In genomic region chr10:99268421-99269300, GRCm38 (mm10) we compare ENCODE assay signal across 8 mouse cellular contexts. TPM values are rescaled to one million over a fixed set of nuclear protein-coding genes. Genes with fewer than 3 reads are reported as not detected.
A peak's percentile ranks its signal among the peaks of the same experiment; 100 is the strongest.
DNase-seq lines count a peak whose midpoint lies in the region; ATAC-seq and TF ChIP-seq lines count a peak whose summit lies in the region.

No protein-coding gene starts in this region.

- no peaks in the 10 kb centered on the region for H3K27me3 ChIP-seq in CH12.LX (replicated peaks)
- H3K27me3 ChIP-seq in hindbrain, embryonic 13.5 days, result peaks cover 37% of the 10 kb centered on the region
- no peaks in the 10 kb centered on the region for H3K27me3 ChIP-seq in limb, embryonic 11.5 days (ENCODE audit: control insufficient read depth, insufficient read depth, low read length)
- peaks cover 55% of the 10 kb centered on the region for H3K27me3 ChIP-seq in midbrain, embryonic 10.5 days (ENCODE audit: low read depth, poor library complexity, severe bottlenecking)

- dilution Hi-C loops in CH12.LX (cut with MboI; ENCODE audit: extremely low pct_ligation_motif_present, extremely low pct_unique_long_range_greater_than_20kb, low sequenced_read_pairs), result no loop called here

- peak overlapping the region; percentile 74 for H3K27ac ChIP-seq in CH12.LX (ENCODE audit: insufficient read depth, low read depth)
- H3K27ac ChIP-seq in hindbrain, embryonic 13.5 days, result peak overlapping the region; percentile 49
- peak overlapping the region; percentile 92 for H3K27ac ChIP-seq in limb, embryonic 11.5 days (replicated peaks; ENCODE audit: low read depth, low read length)
- peak overlapping the region; percentile 77 for H3K27ac ChIP-seq in midbrain, embryonic 10.5 days (replicated peaks)

- peak overlapping the region; percentile 56 for H3K9ac ChIP-seq in CH12.LX (ENCODE audit: insufficient read depth, low read depth)
- no peak overlapping the region; the same call in 1 of the 2 replicates for H3K9ac ChIP-seq in hindbrain, embryonic 13.5 days
- H3K9ac ChIP-seq in limb, embryonic 11.5 days (ENCODE audit: low read length), result peak overlapping the region; percentile 43

- no peak for TF ChIP-seq CTCF in CH12.LX (conservative IDR thresholded peaks at IDR 0.05 in 1 of 2, IDR thresholded peaks at IDR 0.05 in 1 of 2; ENCODE audit: low read depth in 2 of 2, low read length in 2 of 2)

- TF ChIP-seq EP300 in CH12.LX (IDR thresholded peaks at IDR 0.05; ENCODE audit: low read length), result peak; percentile 86

- in situ Hi-C loops in CH12.LX (cut with MboI; ENCODE audit: low pct_ligation_motif_present, low pct_unique_long_range_greater_than_20kb, low sequenced_read_pairs), result loop anchor here (10.0 kb wide), 1 partner anchor 64 kb away; no protein-coding TSS in a partner anchor

- peaks cover 10 to 43% of the 10 kb centered on the region in 2 experiments for H3K4me1 ChIP-seq in CH12.LX (ENCODE audit: control insufficient read depth in 1 of 2, insufficient read depth in 2 of 2)
- peaks cover 39% of the 10 kb centered on the region for H3K4me1 ChIP-seq in hindbrain, embryonic 13.5 days (replicated peaks)
- peaks cover 27% of the 10 kb centered on the region for H3K4me1 ChIP-seq in limb, embryonic 11.5 days (ENCODE audit: control insufficient read depth, insufficient read depth, low read length)
- H3K4me1 ChIP-seq in midbrain, embryonic 10.5 days, result peaks cover 67% of the 10 kb centered on the region

- WGBS in hindbrain, embryonic 13.5 days, result 25% methylated on average over 19 of the region's 19 CpGs
- 8% methylated on average over 19 of the region's 19 CpGs for WGBS in limb, embryonic 11.5 days
- 33% methylated on average over 19 of the region's 19 CpGs for WGBS in midbrain, embryonic 10.5 days

- H3K36me3 ChIP-seq in CH12.LX (replicated peaks in 1 of 2; ENCODE audit: control insufficient read depth in 1 of 2, insufficient read depth in 1 of 2, low read length in 1 of 2), result peaks cover 6 to 7% of the 10 kb centered on the region in 2 experiments
- peaks cover 5% of the 10 kb centered on the region for H3K36me3 ChIP-seq in hindbrain, embryonic 13.5 days
- no peaks in the 10 kb centered on the region for H3K36me3 ChIP-seq in limb, embryonic 11.5 days (ENCODE audit: control insufficient read depth, insufficient read depth, low read length)
- H3K36me3 ChIP-seq in midbrain, embryonic 10.5 days, result peaks cover 10% of the 10 kb centered on the region

- 0 out of 2 replicates have a peak, but pooled peaks have one; percentile 36 for ATAC-seq in hindbrain, embryonic 13.5 days (ENCODE audit: low FRiP score)
- ATAC-seq in limb, embryonic 11.5 days (ENCODE audit: insufficient number of reproducible peaks, low FRiP score, low TSS enrichment, low read depth), result peak; percentile 92

- peak; percentile 92 for DNase-seq in CH12.LX (ENCODE audit: extremely low read depth)
- peak; percentile 41 for DNase-seq in adrenal gland, postnatal 25 days
- DNase-seq in forelimb bud, embryonic 11.5 days (ENCODE audit: low read depth, low spot score), result peak; percentile 93
- DNase-seq in limb, embryonic 11.5 days (ENCODE audit: low spot score), result peak; percentile 87
- DNase-seq in midbrain, embryonic 10.5 days (ENCODE audit: low spot score), result peak; percentile 47
- peak; percentile 23 to 70 for DNase-seq in spleen, postnatal 10 days (ENCODE audit: low spot score in 2 of 2)
- no peak for DNase-seq in layer of hippocampus, adult 8-10 months (ENCODE audit: low spot score in 2 of 2)

- TF ChIP-seq POLR2A in CH12.LX (IDR thresholded peaks at IDR 0.05; ENCODE audit: low read depth, low read length), result peak; percentile 53

- no peaks in the 10 kb centered on the region for H3K9me3 ChIP-seq in CH12.LX (replicated peaks; ENCODE audit: low read length)
- H3K9me3 ChIP-seq in hindbrain, embryonic 13.5 days, result no peaks in the 10 kb centered on the region
- H3K9me3 ChIP-seq in limb, embryonic 11.5 days (ENCODE audit: control insufficient read depth, low read length), result no peaks in the 10 kb centered on the region
- H3K9me3 ChIP-seq in midbrain, embryonic 10.5 days (replicated peaks), result no peaks in the 10 kb centered on the region

- peak overlapping the region; percentile 30 to 48 (median 31) for H3K4me3 ChIP-seq in CH12.LX (replicated peaks in 1 of 3; ENCODE audit: low read depth in 2 of 3, low read length in 2 of 3, poor library complexity in 1 of 3)
- no peak overlapping the region for H3K4me3 ChIP-seq in hindbrain, embryonic 13.5 days
- H3K4me3 ChIP-seq in limb, embryonic 11.5 days (ENCODE audit: low read depth, low read length), result peak overlapping the region; percentile 15; the same call in 1 of the 2 replicates
- peak overlapping the region; percentile 20 for H3K4me3 ChIP-seq in midbrain, embryonic 10.5 days

- TF ChIP-seq RAD21 in CH12.LX (IDR thresholded peaks at IDR 0.05; ENCODE audit: low read depth, low read length), result no peak; the same call in none of the 2 replicates

- peak overlapping the region; percentile 75 for H3K4me2 ChIP-seq in CH12.LX (ENCODE audit: insufficient read depth, low read depth, poor library complexity, severe bottlenecking)
- H3K4me2 ChIP-seq in hindbrain, embryonic 13.5 days, result peak overlapping the region; percentile 17; the same call in 1 of the 2 replicates
- H3K4me2 ChIP-seq in limb, embryonic 11.5 days (ENCODE audit: low read depth, severe bottlenecking), result peak overlapping the region; percentile 67

- H3K79me2 ChIP-seq in CH12.LX (replicated peaks; ENCODE audit: control insufficient read depth, extremely low read depth, insufficient read depth, poor library complexity, severe bottlenecking), result peaks cover 18% of the 10 kb centered on the region

TF ChIP-seq in CH12.LX, 34 proteins besides CTCF, POLR2A, EP300 and RAD21 (continues in another document):
- TF ChIP-seq TBP (conservative IDR thresholded peaks at IDR 0.05; ENCODE audit: low read depth, low read length) (peak; percentile 57; the same call in 1 of the 2 replicates), POLR2AphosphoS2 (IDR thresholded peaks at IDR 0.05; ENCODE audit: low read depth, low read length) (no peak; the same call in 1 of the 2 replicates), ELF1 (IDR thresholded peaks at IDR 0.05; ENCODE audit: low read depth, low read length) (peak; percentile 74), USF1 (IDR thresholded peaks at IDR 0.05; ENCODE audit: low read depth, low read length) (no peak), KAT2A (IDR thresholded peaks at IDR 0.05; ENCODE audit: insufficient replicate concordance, low read length) (0 out of 2 replicates have a peak, but pooled peaks have one; percentile 23), MAX (IDR thresholded peaks at IDR 0.05; ENCODE audit: low read length) (peak; percentile 65), ZKSCAN1 (IDR thresholded peaks at IDR 0.05; ENCODE audit: borderline replicate concordance, low read depth, low read length) (no peak), USF2 (conservative IDR thresholded peaks at IDR 0.05; ENCODE audit: low read depth, low read length) (no peak), E2F4 (IDR thresholded peaks at IDR 0.05; ENCODE audit: insufficient replicate concordance, low read depth, low read length) (no peak), CHD1 (IDR thresholded peaks at IDR 0.05; ENCODE audit: low read depth, low read length) (no peak), TCF12 (IDR thresholded peaks at IDR 0.05; ENCODE audit: low read depth, low read length) (peak; percentile 73; the same call in 1 of the 2 replicates), CHD2 (IDR thresholded peaks at IDR 0.05; ENCODE audit: low read length) (no peak; the same call in 1 of the 2 replicates), MAFK (IDR thresholded peaks at IDR 0.05; ENCODE audit: insufficient replicate concordance, low read length) (no peak), RCOR1 (conservative IDR thresholded peaks at IDR 0.05; ENCODE audit: low read depth, low read length) (peak; percentile 92), MYC (IDR thresholded peaks at IDR 0.05; ENCODE audit: low read depth, low read length) (no peak), SIN3A (IDR thresholded peaks at IDR 0.05; ENCODE audit: low read length) (peak; percentile 61; the same call in 1 of the 2 replicates), JUN (IDR thresholded peaks at IDR 0.05; ENCODE audit: insufficient read depth, low read depth, low read length) (peak; percentile 55), MXI1 (IDR thresholded peaks at IDR 0.05; ENCODE audit: low read depth, low read length) (no peak), UBTF (IDR thresholded peaks at IDR 0.05; ENCODE audit: low read depth, low read length) (no peak), HCFC1 (IDR thresholded peaks at IDR 0.05; ENCODE audit: low read depth, low read length) (peak; percentile 71), GABPA (IDR thresholded peaks at IDR 0.05; ENCODE audit: insufficient replicate concordance, low read depth, low read length) (no peak), NELFE (IDR thresholded peaks at IDR 0.05; ENCODE audit: low read depth, low read length) (peak; percentile 45), SMC3 (IDR thresholded peaks at IDR 0.05; ENCODE audit: low read depth, low read length) (no peak), MEF2A (IDR thresholded peaks at IDR 0.05; ENCODE audit: borderline replicate concordance, low read depth, low read length) (peak; percentile 50; the same call in 1 of the 2 replicates), IRF4 (IDR thresholded peaks at IDR 0.05; ENCODE audit: low read depth, low read length) (peak; percentile 94), ZC3H11A (IDR thresholded peaks at IDR 0.05; ENCODE audit: low read depth, low read length) (no peak), PAX5 (IDR thresholded peaks at IDR 0.05; ENCODE audit: low read length) (no peak), MAZ (IDR thresholded peaks at IDR 0.05; ENCODE audit: low read depth, low read length) (0 out of 2 replicates have a peak, but pooled peaks have one; percentile 25), JUND (conservative IDR thresholded peaks at IDR 0.05; ENCODE audit: low read depth, low read length) (peak; percentile 48), NRF1 (IDR thresholded peaks at IDR 0.05; ENCODE audit: low read depth, low read length) (no peak), BHLHE40 (IDR thresholded peaks at IDR 0.05; ENCODE audit: low read depth, low read length) (peak; percentile 74), ETS1 (conservative IDR thresholded peaks at IDR 0.05; ENCODE audit: low read depth, low read length) (peak; percentile 79), ZNF384 (IDR thresholded peaks at IDR 0.05; ENCODE audit: low read depth, low read length) (no peak)

RNA-seq across cellular contexts. Expression of gene Dusp6, which starts 5.6 kb away (rescaled TPM):
- total RNA-seq in CH12.LX (2012; rRNA removed) (6.2 and 7.6 TPM in 2 replicates), CH12.LX (2014; rRNA removed) (11.6 and 13.5 TPM in 2 replicates)
- polyA plus RNA-seq in CH12.LX (2012; ENCODE audit: insufficient read length, low read depth), result 4.1 and 6.1 TPM in 2 replicates
- total RNA-seq in adrenal gland, postnatal 25 days (2021), result 101 and 136 TPM in 2 replicates
- 27.2 and 27.7 TPM in 2 replicates for polyA plus RNA-seq in hindbrain, embryonic 13.5 days (2015; fragmentation: Nextera tagmentation; extraction: Ambion mirVana)
- polyA plus RNA-seq in limb, embryonic 11.5 days (2014; fragmentation: Nextera tagmentation; extraction: Ambion mirVana), result 187 and 207 TPM in 2 replicates
- polyA plus RNA-seq in midbrain, embryonic 10.5 days (2016; fragmentation: Nextera tagmentation; extraction: Ambion mirVana), result 52.1 and 66.0 TPM in 2 replicates
- 10 to 100 TPM; 61.1 to 93.4 (median 75.2) TPM for total RNA-seq in layer of hippocampus, adult 8-10 months (2022)

Comparison
In these comparisons a context has a peak if more than half of its experiments do, and no peak if none do; other contexts are left out.
1. DNase-seq: peak in CH12.LX (single experiment), adrenal gland, postnatal 25 days (single experiment), forelimb bud, embryonic 11.5 days (single experiment), limb, embryonic 11.5 days (single experiment), midbrain, embryonic 10.5 days (single experiment) and spleen, postnatal 10 days (2 of 2); none in layer of hippocampus, adult 8-10 months (0 of 2).
2. H3K4me2 ChIP-seq: peak in every context shown above with its lines; median percentile 75 in CH12.LX; 67 in limb, embryonic 11.5 days; 17 in hindbrain, embryonic 13.5 days.
3. Peak in every context shown above with its lines, with median percentiles within 50 percentile points of each other: H3K27ac ChIP-seq.